Mouse (Mus musculus): ENCODE measurements around the gene Tfb2m. TPM values are rescaled to one million over a fixed set of nuclear protein-coding genes. Genes with fewer than 3 reads are reported as not detected.

Tfb2m gene
- total RNA-seq, 2 experiments from 2014 or later: 39.8 to 41.5 TPM

DNA sequence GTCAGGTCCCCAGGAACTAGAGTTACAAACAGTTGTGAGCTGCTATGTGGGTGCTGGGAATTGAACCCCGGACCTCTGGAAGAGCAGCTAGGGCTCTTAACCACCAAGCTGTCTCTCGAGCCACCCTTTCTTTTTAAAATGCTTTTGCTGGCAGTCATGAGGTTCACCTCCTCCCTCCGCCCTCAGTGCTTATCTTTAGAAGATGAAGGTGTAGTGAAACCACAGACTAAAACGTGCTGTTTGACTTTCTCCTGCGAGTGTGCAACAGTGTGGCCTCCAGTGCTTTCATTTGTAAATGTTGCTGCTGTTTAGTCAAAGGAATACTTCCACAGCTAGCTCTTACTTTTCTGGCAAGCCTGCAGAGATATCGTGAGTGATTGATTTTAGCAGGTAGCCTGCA, 32.6 kb upstream of the Tfb2m start:
- intact Hi-C loops (cut with DNase I): no loop called here
- TF ChIP-seq CTCF (IDR thresholded peaks at IDR 0.05): no peak
- 0 out of 2 replicates have a peak overlapping the region, but pooled peaks have one; percentile 12 for H3K27ac ChIP-seq
- H3K4me3 ChIP-seq: no peak overlapping the region
- no peak for DNase-seq

DNA sequence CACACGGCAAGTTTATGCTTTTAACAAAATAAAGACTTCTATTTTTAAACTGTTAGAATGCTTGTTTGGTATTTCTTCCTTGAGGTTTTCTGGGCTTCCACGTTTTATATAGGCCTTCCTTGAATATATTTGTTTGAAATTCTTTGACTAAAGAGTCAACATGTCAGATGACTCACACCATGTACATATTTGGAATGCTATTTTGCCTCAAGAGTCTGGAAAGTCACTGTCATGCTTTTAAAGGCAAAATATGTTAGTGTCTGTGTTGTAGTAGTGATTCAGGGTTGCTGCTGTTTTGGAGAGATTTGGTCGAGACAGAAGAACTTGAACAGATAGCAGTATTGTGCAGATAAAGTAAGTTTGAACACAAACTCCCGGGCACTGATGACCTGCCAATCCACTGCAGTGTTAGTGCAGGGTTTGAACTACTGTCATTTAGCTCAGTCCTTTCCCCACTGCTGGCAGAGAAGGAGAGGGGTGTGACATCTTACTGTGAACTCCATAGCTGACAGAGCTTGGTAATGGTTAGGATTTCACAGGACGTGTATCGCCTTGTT, 27.7 kb upstream of the Tfb2m start:
- intact Hi-C loops (cut with DNase I): loop anchor here (2.0 kb wide), 1 partner anchor 31 kb away; no protein-coding TSS in a partner anchor
- no peak for TF ChIP-seq CTCF (IDR thresholded peaks at IDR 0.05)
- peak overlapping the region; percentile 39; the same call in 1 of the 2 replicates for H3K27ac ChIP-seq
- H3K4me3 ChIP-seq: no peak overlapping the region
- no peak for DNase-seq

DNA sequence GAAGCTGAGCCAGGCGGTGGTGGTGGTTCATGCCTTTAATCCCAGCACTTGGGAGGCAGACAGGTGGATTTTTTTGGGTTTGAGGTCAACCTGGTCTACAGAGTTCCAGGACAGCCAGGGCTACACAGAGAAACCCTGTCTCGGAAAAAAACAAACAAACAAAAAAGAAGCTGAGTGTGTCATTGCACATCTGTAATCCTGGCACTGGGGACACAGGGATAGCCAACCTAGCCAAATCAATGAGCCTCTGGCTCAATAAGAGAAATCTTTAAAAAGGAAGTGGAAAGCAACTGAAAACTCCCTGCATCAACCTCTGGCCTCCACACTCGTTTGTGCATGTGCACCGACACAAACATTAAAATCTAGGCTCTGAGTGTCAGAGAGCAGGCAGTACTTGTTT, 25.6 kb upstream of the Tfb2m start:
- Histone ChIP-seq H3K4me3 (no peak overlapping the region), H3K27ac (peak overlapping the region; percentile 20)
- no peak for DNase-seq
- intact Hi-C loops (cut with DNase I): loop anchor here (2.0 kb wide), 1 partner anchor 33 kb away; no protein-coding TSS in a partner anchor
- TF ChIP-seq CTCF (IDR thresholded peaks at IDR 0.05): no peak

DNA sequence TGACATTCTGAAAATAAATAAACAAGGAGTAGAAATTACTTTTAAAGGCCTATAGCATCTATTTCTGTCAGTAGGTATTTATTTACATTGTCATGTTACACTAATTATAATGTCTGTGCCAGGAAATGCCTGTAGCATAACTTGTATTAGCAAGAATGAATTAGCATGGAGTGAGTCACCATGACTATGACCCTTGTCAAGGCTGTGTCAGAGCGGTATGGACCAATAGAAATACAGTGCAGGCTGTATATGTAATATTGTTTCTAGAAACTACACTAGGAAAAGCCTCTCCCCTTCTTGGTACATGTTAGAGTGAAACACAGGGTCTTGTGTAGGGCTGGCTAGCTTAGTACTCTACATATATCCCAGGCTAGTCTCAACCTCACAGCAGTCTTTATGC, 24.4 kb upstream of the Tfb2m start:
- intact Hi-C loops (cut with DNase I): no loop called here
- DNase-seq: no peak
- no peak overlapping the region for H3K4me3 ChIP-seq
- H3K27ac ChIP-seq: peak overlapping the region; percentile 84
- no peak for TF ChIP-seq CTCF (IDR thresholded peaks at IDR 0.05)

DNA sequence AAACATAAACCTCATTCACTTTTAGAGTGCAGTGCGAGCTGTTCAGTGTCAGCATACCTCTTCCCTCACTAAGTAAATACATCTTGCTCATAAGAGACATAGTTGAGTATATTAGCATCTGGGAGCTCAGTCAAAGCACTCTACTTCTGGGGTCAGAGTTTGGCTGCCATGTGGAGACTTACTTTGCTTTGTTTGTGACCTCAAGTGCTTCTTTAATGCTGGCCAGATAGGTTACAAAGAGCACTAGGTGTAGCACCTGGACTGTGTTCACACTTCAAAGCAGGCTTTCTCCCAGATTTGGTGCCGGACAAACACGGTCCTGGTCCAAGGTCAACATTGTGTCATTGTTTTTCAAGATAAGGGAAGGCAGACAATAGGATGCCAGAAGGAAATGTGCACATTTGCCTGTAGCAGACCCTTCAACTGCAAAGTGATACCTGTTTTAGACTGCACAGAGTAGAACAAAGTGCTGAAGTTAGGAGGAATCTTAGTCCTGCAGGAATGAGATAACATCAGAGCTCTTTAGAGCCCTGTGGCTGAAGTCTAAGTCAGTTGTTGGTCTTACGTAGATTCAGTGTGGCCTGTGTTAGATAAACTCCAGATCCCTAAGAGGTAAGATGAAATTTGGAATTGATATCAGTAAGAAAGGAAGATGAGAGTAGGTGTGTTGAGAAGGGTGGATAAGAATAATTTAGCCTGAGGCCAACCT, 22.8 kb upstream of the Tfb2m start:
- TF ChIP-seq CTCF (IDR thresholded peaks at IDR 0.05): no peak
- no peak for DNase-seq
- Histone ChIP-seq H3K27ac (peak overlapping the region; percentile 84), H3K4me3 (peak overlapping the region; percentile 23; the same call in 1 of the 2 replicates)
- intact Hi-C loops (cut with DNase I): no loop called here

DNA sequence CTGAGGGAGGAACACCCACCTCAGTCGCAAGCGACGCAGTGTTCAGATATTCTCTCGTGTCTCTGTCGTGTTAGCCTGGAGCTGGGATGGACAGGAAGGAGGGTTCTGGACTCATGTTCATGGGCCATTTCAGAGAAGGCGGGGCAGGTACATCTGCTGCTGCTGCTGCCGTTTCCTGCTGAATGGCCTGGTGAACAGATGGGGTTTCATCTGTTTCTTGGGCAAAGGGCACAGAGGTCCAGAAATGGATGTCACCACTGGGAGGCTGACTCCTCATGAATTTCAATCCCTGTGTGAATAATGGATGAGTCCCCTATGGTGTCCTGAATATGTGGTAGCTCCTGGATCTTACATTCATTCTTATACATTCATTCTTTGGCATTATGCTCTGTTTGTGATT, 21.5 kb upstream of the Tfb2m start:
- intact Hi-C loops (cut with DNase I): no loop called here
- DNase-seq: peak; percentile 53
- Histone ChIP-seq H3K27ac (peak overlapping the region; percentile 84), H3K4me3 (peak overlapping the region; percentile 15; the same call in 1 of the 2 replicates)
- peak; percentile 9; the same call in 1 of the 2 replicates for TF ChIP-seq CTCF (IDR thresholded peaks at IDR 0.05)

DNA sequence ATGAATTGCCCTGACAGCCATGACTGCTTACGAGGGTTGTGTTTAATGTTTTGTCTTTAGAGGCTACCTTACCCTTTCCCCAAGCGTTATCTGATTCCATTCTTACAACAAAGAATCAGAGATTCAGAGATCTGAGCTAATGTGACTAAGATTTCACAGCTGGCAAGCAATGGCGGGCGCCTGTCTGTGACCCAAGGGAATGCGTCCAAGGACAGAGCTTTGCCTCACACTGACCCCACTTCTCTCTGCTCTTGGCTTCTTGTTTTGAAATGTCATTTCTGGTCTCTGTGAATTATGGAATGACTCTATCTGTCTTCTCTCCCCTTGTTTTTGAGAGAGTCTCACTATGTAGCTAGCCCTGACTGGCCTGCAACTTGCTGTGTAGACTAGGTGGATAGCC, 17.9 kb upstream of the Tfb2m start:
- Histone ChIP-seq H3K27ac (peak overlapping the region; percentile 88), H3K4me3 (peak overlapping the region; percentile 30; the same call in 1 of the 2 replicates)
- intact Hi-C loops (cut with DNase I): no loop called here
- TF ChIP-seq CTCF (IDR thresholded peaks at IDR 0.05): no peak; the same call in 1 of the 2 replicates
- peak; percentile 71 for DNase-seq

DNA sequence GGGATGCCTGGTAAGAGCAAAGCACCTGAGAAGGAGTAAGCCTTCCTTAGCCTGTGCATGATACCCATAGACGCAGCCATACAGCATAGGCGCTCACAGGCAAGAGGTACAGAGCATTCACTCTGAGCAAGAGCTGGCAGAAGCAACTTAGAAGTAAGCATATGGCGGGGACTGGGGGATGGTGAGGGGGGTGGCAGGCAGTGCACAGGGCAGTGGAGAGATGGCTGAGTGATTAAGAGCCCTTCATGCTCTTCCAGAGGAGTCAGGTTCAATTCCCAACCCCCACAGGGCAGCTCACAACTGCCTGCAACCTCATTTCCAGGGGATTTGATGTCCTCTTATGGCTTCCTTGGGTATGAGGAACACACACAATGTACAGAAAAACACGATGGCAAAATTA, 17.1 kb upstream of the Tfb2m start:
- intact Hi-C loops (cut with DNase I): no loop called here
- no peak for TF ChIP-seq CTCF (IDR thresholded peaks at IDR 0.05)
- Histone ChIP-seq H3K27ac (peak overlapping the region; percentile 88), H3K4me3 (no peak overlapping the region)
- DNase-seq: no peak

DNA sequence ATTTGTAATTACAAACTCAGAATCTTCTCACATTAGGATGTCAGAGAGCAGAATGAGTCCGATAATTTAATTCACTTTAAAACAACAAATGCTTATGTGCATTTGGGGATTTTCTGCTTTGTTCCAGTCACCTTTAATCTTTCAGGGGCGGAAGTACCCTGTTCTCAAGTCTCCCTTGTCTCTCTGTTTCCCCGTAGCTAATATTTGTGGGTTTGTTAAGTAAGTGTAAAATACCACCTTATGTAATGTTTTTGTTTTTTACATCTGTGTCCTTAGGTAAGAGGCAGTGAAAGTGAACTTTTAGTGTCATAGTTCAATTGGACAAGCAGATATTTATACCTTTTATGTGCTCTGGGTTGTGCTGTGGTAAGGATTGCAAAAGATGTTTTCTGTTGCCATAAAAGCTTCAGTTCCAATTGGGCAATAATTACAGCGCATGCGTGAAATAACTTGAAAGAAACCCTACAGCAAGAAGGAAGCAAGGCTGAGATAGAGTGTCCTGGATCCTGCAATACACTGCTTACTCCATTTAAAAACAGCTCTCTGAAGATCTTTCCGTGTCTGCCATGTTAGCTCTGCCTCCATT, 14.9 kb upstream of the Tfb2m start:
- no peak for DNase-seq
- TF ChIP-seq CTCF (IDR thresholded peaks at IDR 0.05): no peak
- no peak overlapping the region for H3K4me3 ChIP-seq
- intact Hi-C loops (cut with DNase I): no loop called here
- H3K27ac ChIP-seq: peak overlapping the region; percentile 88

DNA sequence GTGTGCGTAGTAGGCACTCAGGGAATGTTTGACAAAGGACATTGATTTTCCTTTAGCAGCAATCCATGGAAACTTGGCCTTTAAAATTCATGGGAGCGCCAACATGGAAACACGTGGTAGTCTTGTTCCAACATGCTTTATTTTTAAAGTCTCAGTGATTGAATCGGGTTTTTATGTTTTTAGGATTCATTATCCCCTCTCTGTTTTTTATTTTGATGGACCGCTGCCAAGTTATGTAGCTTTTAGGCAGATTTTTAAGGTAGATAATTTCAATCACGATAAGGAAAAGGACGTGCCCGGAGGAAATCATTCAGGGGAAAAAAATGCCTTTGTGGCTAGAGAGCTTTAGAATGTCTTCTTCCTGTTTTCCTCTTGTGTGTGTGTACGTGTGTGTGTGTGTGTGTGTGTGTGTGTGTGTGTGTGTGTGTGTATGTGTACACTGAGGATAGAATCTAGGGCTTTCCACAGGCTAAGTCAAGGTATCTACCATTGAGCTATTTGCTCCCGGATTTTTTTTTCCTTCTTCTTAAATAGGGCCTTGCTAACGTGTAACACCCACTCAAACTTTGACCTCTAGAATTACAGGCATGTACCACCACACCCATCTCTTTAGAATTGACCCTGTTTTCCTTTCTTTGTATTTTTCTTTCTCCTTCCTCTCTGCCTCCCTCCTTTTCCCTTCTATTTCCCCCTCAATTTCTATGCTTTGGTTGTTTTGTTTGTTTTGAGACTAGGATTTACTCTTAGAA, 13.6 kb upstream of the Tfb2m start:
- Histone ChIP-seq H3K27ac (peak overlapping the region; percentile 88), H3K4me3 (no peak overlapping the region)
- TF ChIP-seq CTCF (IDR thresholded peaks at IDR 0.05): no peak
- no peak for DNase-seq
- intact Hi-C loops (cut with DNase I): no loop called here

DNA sequence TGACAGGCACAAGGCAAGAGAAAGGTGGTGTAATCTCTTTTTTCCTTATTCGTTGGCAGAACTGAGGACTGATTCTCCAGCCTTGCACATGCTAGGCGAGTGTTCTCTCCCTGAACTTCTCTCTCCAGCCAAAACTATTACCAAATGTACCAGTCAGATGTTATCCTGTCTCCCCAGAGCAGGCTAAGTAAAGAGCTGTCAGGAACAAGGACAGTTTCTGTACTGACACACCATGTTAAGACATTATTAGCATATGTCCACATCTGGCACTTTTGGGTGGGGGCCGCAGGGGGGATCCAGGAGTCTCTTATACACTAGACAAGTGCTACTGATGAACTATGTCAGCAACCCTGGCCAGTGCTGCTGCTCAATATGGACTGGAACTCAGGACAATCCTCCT, 10.9 kb upstream of the Tfb2m start:
- TF ChIP-seq CTCF (IDR thresholded peaks at IDR 0.05): no peak
- DNase-seq: no peak
- peak overlapping the region; percentile 83 for H3K27ac ChIP-seq
- no peak overlapping the region for H3K4me3 ChIP-seq
- intact Hi-C loops (cut with DNase I): no loop called here

DNA sequence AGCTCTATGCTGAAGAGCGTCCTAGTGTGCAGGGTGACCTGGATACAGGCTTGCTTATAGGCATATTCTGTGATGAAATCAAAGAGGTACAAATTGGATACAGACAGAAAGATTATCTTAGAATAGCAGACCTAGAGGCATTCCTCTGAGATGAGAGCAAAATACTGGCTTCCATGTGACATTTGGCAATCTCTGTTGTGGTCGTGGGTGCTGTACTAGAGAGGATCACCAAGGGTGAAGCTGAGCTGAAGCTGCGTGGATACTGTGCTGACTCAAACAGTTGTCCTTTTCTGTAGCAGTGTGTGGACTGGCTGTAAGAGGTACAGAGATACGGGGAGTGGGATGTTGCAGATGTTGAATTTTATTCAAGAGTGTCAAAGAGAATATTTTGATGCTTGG, 7.9 kb upstream of the Tfb2m start:
- DNase-seq: no peak
- no peak overlapping the region for H3K4me3 ChIP-seq
- intact Hi-C loops (cut with DNase I): loop anchor here (5.0 kb wide), 1 partner anchor 33 kb away; no protein-coding TSS in a partner anchor
- H3K27ac ChIP-seq: peak overlapping the region; percentile 99
- TF ChIP-seq CTCF (IDR thresholded peaks at IDR 0.05): no peak
